Mouse (Mus musculus): ENCODE measurements around the gene Cckar.

- TF ChIP-seq POLR2A (IDR thresholded peaks at IDR 0.05; ENCODE audit: borderline replicate concordance, control insufficient read depth, low read depth, low read length): no peak
- TF ChIP-seq CTCF (IDR thresholded peaks at IDR 0.05; ENCODE audit: control insufficient read depth, insufficient read depth, low read length): peak; percentile 76
These were observed 35.2 kb downstream of the Cckar start for GRCm38 (mm10) chr5:53672352-53672751.

Measured in bone marrow, adult 2 months (tissue).